Mouse (Mus musculus) monocyte, adult 59 days (primary cell): Measurements from ENCODE around the gene Hgf. TPM values are rescaled to one million over a fixed set of nuclear protein-coding genes. Genes with fewer than 3 reads are reported as not detected.

ENCODE experiments used
- total RNA-seq, 2 experiments: library from RNA; stranded (reverse); gene quantifications; one replicate each; pipeline ENCODE4 v1.2.4; 2023

The Hgf gene
- 10 to 100 TPM; 17.8 to 23.4 TPM for total RNA-seq

DNA sequence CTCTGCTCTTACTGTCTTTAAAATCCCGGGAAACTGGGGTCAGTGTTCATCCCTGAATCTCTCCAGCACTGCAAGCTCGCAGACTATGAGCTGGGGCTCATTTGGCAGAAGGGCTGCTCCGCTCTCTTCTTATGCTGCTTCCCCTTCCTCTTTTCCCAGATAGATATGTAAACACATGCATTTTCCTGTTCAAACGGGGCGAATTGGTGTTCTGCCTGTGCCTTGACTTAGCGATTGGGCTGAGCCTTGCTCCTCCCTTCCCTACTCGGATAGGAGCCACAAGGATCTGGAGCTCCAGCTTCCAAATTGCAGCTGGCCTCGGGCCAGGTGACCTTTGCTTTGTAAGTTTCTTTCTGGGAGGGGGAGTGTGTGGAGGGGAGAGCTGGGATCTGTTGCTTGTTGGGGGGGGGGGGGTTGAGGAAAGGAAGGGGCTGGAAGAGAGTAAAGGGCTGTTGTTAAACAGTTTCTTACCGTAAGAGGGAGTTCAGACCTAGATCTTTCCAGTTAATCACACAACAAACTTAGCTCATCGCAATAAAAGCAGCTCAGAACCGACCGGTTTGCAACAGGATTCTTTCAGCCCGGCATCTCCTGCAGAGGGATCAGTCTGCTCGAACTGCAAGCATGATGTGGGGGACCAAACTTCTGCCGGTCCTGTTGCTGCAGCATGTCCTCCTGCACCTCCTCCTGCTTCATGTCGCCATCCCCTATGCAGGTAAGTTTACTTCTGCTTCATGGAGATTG is at the start of gene Hgf:
Gene Hgf (plus strand): TSS at position 192 of the 744 bp plus-strand sequence.

Other genes with a start within 250 kb of the Hgf start
- not detected for gene Gm28710, start 238.3 kb downstream of the Hgf start, total RNA-seq